Mouse (Mus musculus): ENCODE measurements around the gene Zxdc.
A peak's percentile ranks its signal among the peaks of the same experiment; 100 is the strongest.

Zxdc gene

GRCm38 (mm10) chr6:90368976-90369724, at the start of gene Zxdc:
Gene Zxdc, plus strand, starts transcription at chr6:90369492.
- DNase-seq (ENCODE audit: low spot score in 2 of 2) = peak; percentile 98

GRCm38 (mm10) chr6:90320429-90320828, 48.9 kb upstream of the Zxdc start:
- DNase-seq (ENCODE audit: low spot score in 2 of 2) = no peak

DNA sequence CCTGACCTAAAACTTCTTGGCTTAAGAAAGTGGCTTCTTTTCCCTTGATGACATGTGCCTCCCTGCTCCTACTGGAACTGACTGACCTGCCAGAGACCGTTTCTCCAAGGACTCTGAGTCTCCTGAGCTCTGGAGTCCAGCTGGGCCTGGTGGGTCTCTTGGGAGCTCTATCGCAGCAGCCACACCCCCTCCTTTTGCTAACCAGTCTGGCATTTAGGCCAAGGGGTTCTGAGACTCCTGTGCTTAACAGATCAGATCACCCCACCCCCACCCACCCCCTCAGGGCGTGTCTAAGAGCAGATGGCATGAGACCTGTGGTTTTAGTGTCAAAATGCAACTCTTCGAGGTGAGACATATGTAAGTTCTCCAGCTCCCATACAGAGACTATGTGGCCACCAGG, 47.5 kb upstream of the Zxdc start:
- DNase-seq (ENCODE audit: low spot score in 2 of 2) = no peak

GRCm38 (mm10) chr6:90324026-90324425, 45.3 kb upstream of the Zxdc start:
- DNase-seq (ENCODE audit: low spot score in 2 of 2) = no peak

GRCm38 (mm10) chr6:90324463-90324862, 44.8 kb upstream of the Zxdc start:
- no peak for DNase-seq (ENCODE audit: low spot score in 2 of 2)

GRCm38 (mm10) chr6:90324991-90325390, 44.3 kb upstream of the Zxdc start, which contains the start of gene Chst13:
Gene Chst13, minus strand, starts transcription at chr6:90325185.
- DNase-seq (ENCODE audit: low spot score in 2 of 2) = no peak

GRCm38 (mm10) chr6:90327670-90328069, 41.6 kb upstream of the Zxdc start:
- no peak for DNase-seq (ENCODE audit: low spot score in 2 of 2)

DNA sequence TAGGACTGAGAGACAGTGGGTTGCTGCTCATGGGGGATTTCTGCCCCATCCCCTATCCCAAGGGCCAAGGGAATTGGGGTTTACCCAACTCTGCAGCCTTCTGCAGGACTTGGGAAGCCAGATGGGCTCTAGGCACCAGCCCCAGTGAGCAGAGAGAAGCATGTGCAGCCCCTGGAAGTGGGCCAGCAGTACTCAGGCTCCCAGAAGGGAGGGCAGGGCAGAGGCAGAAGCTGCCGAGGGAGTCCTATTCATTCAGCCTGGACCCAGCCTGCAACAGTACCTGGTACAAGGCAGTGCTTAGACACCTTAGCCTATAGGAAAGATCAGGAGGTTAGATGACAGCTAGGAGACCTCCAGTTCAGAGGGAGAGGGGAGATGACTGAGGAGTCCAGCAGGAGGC, 39.3 kb upstream of the Zxdc start:
- DNase-seq (ENCODE audit: low spot score in 2 of 2) = no peak

DNA sequence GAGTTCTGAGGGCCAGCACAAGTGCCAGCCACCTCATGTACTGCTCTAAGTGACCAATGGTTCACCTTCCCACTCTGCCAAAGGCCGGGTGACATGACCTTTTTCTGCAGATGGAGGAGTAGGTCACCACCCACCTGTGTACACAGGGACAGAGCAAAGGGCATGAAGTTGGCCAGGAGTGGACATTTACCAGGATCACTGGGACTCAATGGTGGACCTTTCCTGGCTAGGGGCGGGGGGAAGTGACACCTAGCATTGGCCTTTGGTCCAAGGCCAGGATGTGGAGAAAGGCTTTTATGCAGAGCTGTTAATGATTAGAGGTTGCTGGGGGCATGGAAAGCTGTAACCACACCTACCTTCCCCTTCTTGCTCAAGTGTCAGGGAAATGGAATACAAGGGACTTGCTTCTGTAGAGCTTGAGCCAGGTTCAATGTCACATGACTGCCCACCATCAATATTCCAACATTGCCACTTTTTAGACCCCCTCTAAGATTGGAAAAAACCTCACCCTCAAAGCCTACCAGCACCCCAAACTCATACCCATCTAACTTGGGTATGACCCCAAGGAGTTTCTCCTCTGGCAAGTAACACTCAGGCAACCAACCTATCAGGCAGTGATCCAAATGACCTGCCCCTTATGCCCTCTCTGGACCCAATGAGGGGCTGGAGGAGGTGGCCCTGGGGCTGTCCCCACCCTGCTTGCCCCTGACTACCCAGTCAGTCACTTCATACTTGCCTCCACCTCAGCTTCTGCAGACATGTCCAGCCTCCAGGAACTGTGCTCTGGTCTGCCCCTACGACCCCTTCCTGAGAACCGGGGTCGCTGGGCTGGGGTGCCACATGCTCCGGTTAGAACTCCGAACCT, 36.5 kb upstream of the Zxdc start, which contains the start of gene Uroc1:
Gene Uroc1 (plus strand): TSS at position 724 of the 865 bp plus-strand sequence.
- no peak for DNase-seq (ENCODE audit: low spot score in 2 of 2)

- DNase-seq (ENCODE audit: low spot score in 2 of 2) = no peak
Measured at GRCm38 (mm10) chr6:90334244-90334643, 35.0 kb upstream of the Zxdc start.

- DNase-seq (ENCODE audit: low spot score in 2 of 2) = no peak
Measured at GRCm38 (mm10) chr6:90342343-90342742, 26.9 kb upstream of the Zxdc start.

DNA sequence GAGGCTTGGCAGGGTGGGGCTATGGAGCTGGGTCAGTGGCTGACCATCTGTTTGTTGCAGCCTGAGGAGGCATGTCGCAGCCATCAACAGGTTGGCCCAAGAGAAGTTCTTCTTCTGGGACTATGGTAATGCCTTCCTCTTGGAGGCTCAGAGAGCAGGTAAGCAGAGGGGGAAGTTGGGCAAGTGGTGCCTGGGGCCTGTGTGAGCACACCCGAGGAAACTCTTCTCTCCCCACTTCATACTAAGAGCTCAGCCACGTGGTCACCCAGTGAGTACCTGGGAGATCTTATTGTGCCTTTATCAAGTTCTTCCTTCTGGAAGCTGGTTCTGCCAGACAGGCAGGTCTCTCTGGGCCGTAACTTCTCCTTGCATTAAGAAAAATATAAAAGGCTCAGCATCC, 22.1 kb upstream of the Zxdc start:
- DNase-seq (ENCODE audit: low spot score in 2 of 2) = no peak

DNA sequence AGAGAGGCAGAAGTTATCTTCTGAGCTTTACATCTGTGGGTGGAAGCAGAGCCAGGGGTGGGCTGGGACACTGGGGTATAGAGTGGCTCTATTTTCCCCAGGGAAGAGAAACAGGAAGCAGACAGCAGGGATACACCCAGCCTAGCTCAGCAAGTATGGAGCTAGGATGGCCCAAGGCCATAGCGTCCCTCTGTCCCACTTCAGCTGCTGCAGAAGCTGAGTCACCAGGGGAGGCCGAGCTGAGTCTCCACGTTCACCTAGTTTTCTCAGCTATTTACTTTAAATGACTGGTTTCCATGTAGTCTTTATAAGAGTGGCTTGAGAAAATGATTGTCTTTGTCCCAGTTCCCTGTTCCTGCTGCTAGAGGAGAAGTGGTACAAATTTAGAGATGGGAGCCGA, 20.8 kb upstream of the Zxdc start:
- DNase-seq (ENCODE audit: low spot score in 2 of 2) = no peak

DNA sequence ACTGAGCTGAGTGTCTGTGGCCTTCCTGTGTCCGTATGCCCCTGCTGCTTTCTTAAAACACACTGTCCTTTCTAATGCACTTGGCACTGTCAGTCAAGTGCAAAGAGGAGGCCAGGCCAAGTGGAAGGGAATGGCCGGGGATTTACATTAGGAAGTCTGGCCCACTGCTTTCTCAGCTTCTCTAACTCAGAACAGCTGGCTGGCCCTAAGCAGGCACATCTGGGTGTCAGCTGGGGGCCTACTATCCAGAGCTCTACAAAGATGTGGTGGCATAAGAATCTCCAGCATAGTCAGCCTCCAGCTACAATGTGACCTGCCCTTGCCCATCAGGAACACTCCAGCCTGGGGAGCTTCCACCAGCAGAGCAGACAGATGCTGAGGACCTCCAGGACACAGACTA, 19.3 kb upstream of the Zxdc start:
- no peak for DNase-seq (ENCODE audit: low spot score in 2 of 2)

DNA sequence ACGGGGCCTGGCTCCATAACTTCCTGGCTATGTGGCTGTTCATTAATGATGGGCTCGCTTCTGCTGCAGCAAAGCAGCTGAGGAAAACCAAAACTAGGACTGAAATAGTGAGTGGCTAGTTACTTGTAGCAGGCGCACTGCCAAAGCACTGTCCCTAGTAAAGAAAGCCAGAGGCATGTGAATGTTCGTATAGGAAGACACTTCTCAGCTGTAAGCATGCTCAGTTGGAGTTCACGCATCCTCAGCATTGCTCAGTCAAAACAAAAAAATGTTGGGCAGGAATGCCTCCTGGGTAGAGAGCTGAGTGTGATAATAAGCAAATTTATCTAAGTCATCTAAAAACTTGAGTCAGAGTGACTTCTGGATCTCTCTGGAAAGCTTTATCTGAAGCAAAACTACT, 11.2 kb upstream of the Zxdc start:
- DNase-seq (ENCODE audit: low spot score in 2 of 2) = no peak

- DNase-seq (ENCODE audit: low spot score in 2 of 2) = no peak
Measured at GRCm38 (mm10) chr6:90359445-90359844, 9.8 kb upstream of the Zxdc start.

DNA sequence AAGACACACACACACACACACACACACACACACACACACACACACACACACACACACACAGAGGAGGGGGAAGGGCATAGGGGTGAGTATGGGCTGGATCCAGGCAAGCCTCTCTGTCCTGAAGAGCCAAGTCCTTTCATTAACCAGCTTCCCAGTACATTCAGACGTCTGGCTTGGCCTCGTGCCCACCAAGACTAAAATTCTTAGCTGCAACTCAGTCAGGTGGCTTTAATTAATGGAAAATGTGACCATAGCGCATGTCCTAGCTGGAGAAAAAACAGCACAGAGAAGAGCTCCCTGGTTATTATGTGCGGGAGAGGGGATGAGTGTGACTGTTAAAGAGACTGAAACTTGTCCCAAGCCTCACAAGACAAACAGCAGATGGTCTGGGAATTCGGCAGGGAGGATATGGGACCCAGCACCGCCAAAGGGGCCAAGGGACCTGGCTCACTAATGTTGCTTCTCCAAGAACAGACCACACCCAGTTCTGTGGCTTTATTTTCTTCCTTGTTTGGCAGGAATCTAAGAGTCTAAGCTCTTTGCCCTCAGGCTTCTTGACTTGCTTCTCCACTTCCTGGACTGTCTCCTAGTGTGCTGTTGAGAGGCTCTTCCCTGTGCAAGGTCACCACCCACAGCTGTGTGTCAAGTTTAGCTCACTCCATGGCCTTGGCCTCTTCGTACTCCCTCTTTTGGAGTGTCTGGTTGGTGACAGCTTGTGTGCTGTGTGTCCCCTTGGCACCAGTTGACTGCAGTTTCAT, 9.1 kb upstream of the Zxdc start:
- DNase-seq (ENCODE audit: low spot score in 2 of 2) = peak in 1 of 2 experiments; percentile 11

DNA sequence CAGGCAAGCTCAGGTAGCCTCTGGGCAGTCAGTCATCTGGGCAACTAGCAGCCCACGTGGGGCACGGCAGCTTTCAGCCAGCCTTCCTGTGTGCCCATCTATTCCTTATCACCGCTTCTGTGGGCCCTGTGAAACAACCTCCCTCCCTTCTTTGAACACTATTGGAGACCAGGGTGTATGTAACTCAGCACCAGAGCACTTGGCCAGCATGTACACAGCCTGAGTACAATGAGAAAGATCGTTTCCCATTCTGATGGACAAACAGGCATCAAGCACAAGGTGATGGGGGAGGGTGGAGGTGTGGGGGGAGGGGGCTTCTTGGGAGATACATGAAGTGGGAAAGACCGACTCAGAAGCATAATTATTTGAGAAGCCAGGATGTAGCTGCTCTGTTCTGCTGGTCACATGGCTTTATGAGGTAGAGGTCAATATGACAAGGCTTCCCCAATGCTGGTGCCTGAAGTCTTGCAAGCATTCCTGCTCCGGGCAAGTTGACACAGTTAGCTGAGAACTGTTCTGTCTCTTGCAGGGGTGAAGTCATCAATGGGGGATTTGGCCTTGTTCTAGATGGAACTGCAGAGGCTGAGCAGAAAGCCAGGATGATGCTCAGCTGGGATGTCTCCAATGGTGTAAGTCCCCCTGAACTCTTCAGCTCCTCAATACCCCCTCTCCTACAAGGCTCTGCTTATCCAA, 8.2 kb upstream of the Zxdc start:
- DNase-seq (ENCODE audit: low spot score in 2 of 2) = no peak

- DNase-seq (ENCODE audit: low spot score in 2 of 2) = no peak
Measured at GRCm38 (mm10) chr6:90363301-90363700, 6.0 kb upstream of the Zxdc start.

DNA sequence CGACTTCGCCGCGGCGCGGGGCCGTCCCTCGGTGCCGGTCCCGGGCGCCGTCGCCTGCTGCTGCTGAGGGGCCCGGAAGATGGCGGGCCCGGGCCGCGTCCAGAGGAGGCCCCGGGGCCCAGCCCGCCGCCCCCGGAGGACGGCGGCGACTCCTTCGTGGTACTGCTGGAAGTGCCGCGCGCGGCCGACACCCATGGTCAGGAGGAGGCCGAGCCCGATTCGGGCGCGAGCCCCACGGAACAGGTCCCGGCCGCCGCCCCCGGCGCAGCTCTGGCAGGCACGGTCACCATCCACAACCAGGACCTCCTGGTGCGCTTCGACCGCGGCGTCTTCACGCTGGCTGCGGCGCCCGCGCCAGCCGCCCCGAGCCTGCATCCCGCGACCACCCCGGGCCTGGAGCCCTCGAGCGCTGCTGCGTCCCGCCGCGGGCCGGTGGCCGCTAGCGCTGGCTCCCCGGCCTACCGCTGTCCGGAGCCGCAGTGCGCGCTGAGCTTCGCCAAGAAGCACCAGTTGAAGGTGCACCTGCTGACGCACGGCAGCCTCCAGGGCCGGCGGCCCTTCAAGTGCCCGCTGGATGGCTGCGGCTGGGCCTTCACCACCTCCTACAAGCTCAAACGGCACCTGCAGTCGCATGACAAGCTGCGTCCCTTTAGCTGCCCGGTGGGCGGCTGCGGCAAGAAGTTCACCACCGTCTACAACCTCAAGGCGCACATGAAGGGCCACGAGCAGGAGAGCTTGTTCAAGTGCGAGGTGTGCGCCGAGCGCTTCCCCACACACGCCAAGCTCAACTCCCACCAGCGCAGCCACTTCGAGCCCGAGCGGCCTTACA, 647 bp downstream of the Zxdc start:
- DNase-seq (ENCODE audit: low spot score in 2 of 2) = peak; percentile 11 to 13

DNA sequence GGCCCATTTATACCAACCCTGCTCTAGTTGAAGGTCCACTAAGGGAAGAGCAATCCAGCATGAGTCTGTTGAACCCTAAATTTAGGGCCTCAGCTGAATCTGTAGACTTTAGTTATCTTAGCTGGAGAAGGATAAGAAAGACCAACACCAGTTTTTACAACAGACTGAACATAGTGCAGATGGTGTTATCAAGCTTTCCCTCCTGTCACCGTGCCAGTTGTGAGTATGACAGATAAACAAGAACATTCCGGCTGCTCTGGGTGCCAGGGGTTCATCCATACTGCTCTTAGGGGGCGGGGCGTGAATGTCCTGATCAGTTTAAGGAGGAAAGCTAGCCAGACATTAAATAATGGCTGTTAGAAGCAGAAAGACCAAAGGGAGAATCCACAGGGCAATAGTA, 5.4 kb downstream of the Zxdc start:
- DNase-seq (ENCODE audit: low spot score in 2 of 2) = peak in 1 of 2 experiments; percentile 25
